Mouse (Mus musculus) lung, adult 10 weeks (tissue): ENCODE data around the gene Cybrd1. TPM values are rescaled to one million over a fixed set of nuclear protein-coding genes. Genes with fewer than 3 reads are reported as not detected.

Experiments
- polyA plus RNA-seq: library from polyadenylated mRNA; stranded (reverse); fragments of 350-450 nt; fragmentation: Illumina TruSeq; extraction: RNeasy Lipid Tissue Mini Kit (QIAGEN cat#74804); gene quantifications from one replicate; pipeline ENCODE4 v1.2.3, GENCODE M21; 2014; ENCODE audit warnings: low read depth, low replicate concordance; ENCODE audit not compliant: insufficient read depth

The Cybrd1 gene
- 2.8 TPM for polyA plus RNA-seq

DNA sequence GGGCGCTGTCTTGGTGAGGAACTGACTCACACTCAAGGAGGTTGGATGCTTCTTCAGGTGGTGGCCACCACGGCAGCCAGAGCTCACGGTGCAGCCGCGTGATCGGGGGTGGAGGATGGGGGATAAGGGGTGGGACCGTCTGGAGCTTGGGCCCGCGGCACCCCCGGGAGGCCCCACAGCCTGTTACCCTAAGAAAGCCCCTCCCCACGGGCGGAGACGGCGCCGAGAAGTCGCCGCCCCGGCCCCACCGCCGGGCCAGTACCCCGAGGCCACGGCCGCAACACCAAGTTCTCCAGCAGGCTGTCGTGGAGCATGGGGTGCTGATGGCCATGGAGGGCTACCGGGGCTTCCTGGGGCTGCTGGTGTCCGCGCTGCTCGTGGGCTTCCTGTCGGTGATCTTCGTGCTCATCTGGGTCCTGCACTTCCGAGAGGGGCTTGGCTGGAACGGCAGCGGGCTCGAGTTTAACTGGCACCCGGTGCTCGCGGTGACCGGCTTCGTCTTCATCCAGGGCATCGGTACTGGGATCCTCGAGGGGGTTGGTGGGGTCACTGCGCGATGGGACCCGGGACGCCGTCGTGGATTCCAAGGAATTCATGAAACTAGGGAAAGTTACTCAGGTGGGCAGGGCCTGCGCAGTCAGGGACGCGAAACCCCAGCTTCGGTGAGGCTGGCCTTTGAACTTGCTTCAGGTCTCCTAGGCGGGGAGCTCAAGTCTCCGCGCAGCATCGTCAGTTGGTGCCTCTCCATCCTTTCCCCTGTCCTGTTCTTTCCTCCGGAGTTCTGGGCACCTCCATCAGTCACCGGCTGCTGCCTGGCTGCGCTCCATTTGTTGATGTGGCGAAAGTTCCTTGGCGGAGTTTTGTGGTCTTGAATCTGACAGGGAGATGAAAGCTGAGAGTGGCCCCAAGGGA, at the start of gene Cybrd1:
TSS of gene Cybrd1 (plus strand) at position 127 of the 912 bp plus-strand sequence.

Other genes with a start within 250 kb of the Cybrd1 start
- 4.1 TPM for gene Dcaf17, start 62.6 kb upstream of the Cybrd1 start, polyA plus RNA-seq
- gene Mettl8, start 62.3 kb upstream of the Cybrd1 start, polyA plus RNA-seq = 7.7 TPM
- 64.3 TPM for gene Dync1i2, start 93.8 kb downstream of the Cybrd1 start, polyA plus RNA-seq
- gene Slc25a12, start 249.8 kb downstream of the Cybrd1 start, polyA plus RNA-seq = 14.2 TPM